Mouse (Mus musculus) embryonic facial prominence, embryonic 14.5 days (tissue): ENCODE data around the gene Rnf224. TPM values are rescaled to one million over a fixed set of nuclear protein-coding genes. Genes with fewer than 3 reads are reported as not detected.

ENCODE experiments used
- ATAC-seq: fragments of 200-750 bp; cut with Nextera tagmentation; 2 replicates; pipeline ENCODE4 v1.8.0; 2017; ENCODE audit warnings: low read depth, moderate number of reproducible peaks, moderate TSS enrichment
- DNase-seq: peaks from one replicate; pipeline ENCODE4 v3.0.0-alpha.2; 2015; ENCODE audit warnings: low spot score
- H3K27ac ChIP-seq: fragments of 300-500 bp; sonication (generic); replicated peaks from 2 replicates; pipeline ENCODE4 v1.5.1; 2014; ENCODE audit warnings: low read depth, mild to moderate bottlenecking, low read length, moderate library complexity
- H3K27me3 ChIP-seq: fragments of 300-500 bp; sonication (generic); replicated peaks from 2 replicates; pipeline ENCODE4 v1.6.1; 2014; ENCODE audit warnings: low read length; ENCODE audit not compliant: control insufficient read depth, insufficient read depth
- H3K36me3 ChIP-seq: fragments of 300-500 bp; sonication (generic); 2 replicates; pipeline ENCODE4 v1.6.1; 2014; ENCODE audit warnings: low read length, mixed read lengths; ENCODE audit not compliant: control insufficient read depth, insufficient read depth
- H3K4me1 ChIP-seq: fragments of 300-500 bp; sonication (generic); 2 replicates; pipeline ENCODE4 v1.6.1; 2014; ENCODE audit warnings: antibody characterized with exemption, low read length; ENCODE audit not compliant: control insufficient read depth, insufficient read depth
- H3K4me2 ChIP-seq: fragments of 300-500 bp; sonication (generic); 2 replicates; pipeline ENCODE4 v1.6.1; 2014; ENCODE audit warnings: low read depth, mild to moderate bottlenecking, low read length, moderate library complexity, mixed read lengths
- H3K4me3 ChIP-seq: fragments of 300-500 bp; sonication (generic); 2 replicates; pipeline ENCODE4 v1.5.1; 2014; ENCODE audit warnings: low read depth, mild to moderate bottlenecking, low read length
- H3K9ac ChIP-seq: fragments of 300-500 bp; sonication (generic); 2 replicates; pipeline ENCODE4 v1.6.1; 2014; ENCODE audit warnings: low read depth, mild to moderate bottlenecking, low read length, moderate library complexity, mixed read lengths
- H3K9me3 ChIP-seq: fragments of 300-500 bp; sonication (generic); 2 replicates; pipeline ENCODE4 v1.6.1; 2016; ENCODE audit warnings: low read length; ENCODE audit not compliant: control insufficient read depth
- WGBS: fragments of 180-500 bp; shearing (Covaris S2); extraction: QIAGEN DNeasy Blood & Tissue Kit; methylation state at CpG from one replicate; pipeline ENCODE4 v1.1.7; 2014; 5-methylcytosine and 5-hydroxymethylcytosine counted together
- polyA plus RNA-seq: library from polyadenylated mRNA; unstranded; fragments of >200 nt; fragmentation: Nextera tagmentation; extraction: Ambion mirVana; gene quantifications from 2 replicates; pipeline ENCODE4 v1.2.1, GENCODE M21; 2014

The Rnf224 gene
- polyA plus RNA-seq, 1 experiment from 2014 or later = not detected

GRCm38 (mm10) chr2:25217666-25218065 lies 18.9 kb downstream of the Rnf224 start:
- Histone ChIP-seq H3K27me3 (no peaks in the 10 kb centered on the region), H3K4me1 (no peaks in the 10 kb centered on the region), H3K4me3 (no peak overlapping the region), H3K9me3 (no peaks in the 10 kb centered on the region), H3K4me2 (no peak overlapping the region), H3K27ac (no peak overlapping the region), H3K36me3 (peaks cover 10% of the 10 kb centered on the region), H3K9ac (no peak overlapping the region)
- WGBS = 51% methylated on average over 2 of the region's 2 CpGs
- no peak for DNase-seq
- ATAC-seq = no peak

DNA sequence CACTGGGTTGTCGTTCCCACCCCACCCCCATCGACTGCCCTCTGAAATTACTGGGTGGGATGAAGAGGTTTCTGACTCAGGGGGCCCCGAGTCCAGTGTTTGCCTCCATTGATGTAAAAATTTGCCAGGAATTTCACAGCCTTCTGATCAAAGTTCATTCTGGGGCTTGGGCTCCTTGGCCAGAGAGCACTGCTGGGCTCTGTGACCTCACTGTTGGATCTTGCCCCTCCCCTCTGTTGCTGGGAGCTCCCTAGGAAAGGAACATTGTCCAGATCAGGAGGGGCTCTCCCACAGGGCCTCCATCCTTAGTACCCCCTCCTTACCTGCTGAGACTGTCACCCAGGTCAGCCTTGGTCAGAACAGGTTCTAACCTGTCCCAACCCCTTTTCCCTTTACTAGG lies 22.1 kb downstream of the Rnf224 start, which contains the start of gene Stpg3:
TSS of gene Stpg3 (minus strand) at position 194 of the 400 bp plus-strand sequence.
- DNase-seq = no peak
- no peak for ATAC-seq
- H3K27me3 ChIP-seq = no peaks in the 10 kb centered on the region
- no peak within 1 kb of the TSS for H3K4me3 ChIP-seq
- no peak within 1 kb of the TSS for H3K4me2 ChIP-seq
- no peak within 1 kb of the TSS for H3K27ac ChIP-seq
- no peaks in the 10 kb centered on the region for H3K9me3 ChIP-seq
- H3K4me1 ChIP-seq = peaks cover 11% of the 10 kb centered on the region
- WGBS = 68% methylated on average over 3 of the region's 3 CpGs
- no peaks in the 10 kb centered on the region for H3K36me3 ChIP-seq
- H3K9ac ChIP-seq = no peak within 1 kb of the TSS

- no peak for ATAC-seq
- Histone ChIP-seq H3K4me2 (no peak overlapping the region), H3K4me3 (no peak overlapping the region), H3K9ac (no peak overlapping the region), H3K36me3 (peaks cover 8% of the 10 kb centered on the region; the same call in 1 of the 2 replicates), H3K9me3 (no peaks in the 10 kb centered on the region), H3K27ac (no peak overlapping the region), H3K27me3 (no peaks in the 10 kb centered on the region), H3K4me1 (peaks cover 11% of the 10 kb centered on the region)
- WGBS = 71% methylated on average over 17 of the region's 23 CpGs
- DNase-seq = no peak
Observed at GRCm38 (mm10) chr2:25213266-25213865, 23.2 kb downstream of the Rnf224 start.

DNA sequence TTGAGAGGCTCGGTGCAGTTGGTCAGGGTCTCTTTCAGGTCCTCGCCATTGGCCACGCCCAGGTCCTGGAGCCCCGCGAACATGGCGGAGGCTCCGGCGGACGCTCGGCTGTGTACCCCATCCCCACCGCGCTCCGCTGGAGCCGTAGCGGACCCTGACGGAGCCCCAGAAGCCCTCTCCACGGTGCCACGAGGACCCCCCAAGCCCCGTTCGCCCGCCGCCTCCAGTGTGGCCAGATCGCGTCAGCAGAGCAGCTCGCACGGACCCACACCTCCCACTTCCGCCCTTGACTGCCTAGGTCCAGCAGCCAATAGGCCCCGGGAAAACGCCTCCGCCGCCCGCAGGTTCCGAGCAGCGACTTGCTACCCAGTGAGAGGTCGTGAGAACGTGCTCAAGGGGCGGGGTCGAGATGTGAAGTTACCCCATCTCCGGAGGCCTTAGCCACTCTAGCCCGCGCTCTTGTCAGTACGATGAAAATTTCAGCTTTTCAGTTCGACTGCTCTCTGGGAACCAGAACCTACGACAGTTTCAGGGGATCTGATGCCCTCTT lies 25.4 kb downstream of the Rnf224 start, which contains the start of gene Nelfb:
TSS of gene Nelfb (minus strand) at position 369 of the 550 bp plus-strand sequence.
- Histone ChIP-seq H3K36me3 (peaks cover 26% of the 10 kb centered on the region), H3K27ac (peak within 1 kb of the TSS; percentile 91), H3K9me3 (no peaks in the 10 kb centered on the region), H3K27me3 (no peaks in the 10 kb centered on the region), H3K4me2 (peak within 1 kb of the TSS; percentile 74), H3K4me1 (peaks cover 11% of the 10 kb centered on the region), H3K9ac (peak within 1 kb of the TSS; percentile 88), H3K4me3 (peak within 1 kb of the TSS; percentile 85)
- WGBS = 0% methylated on average over 25 of the region's 44 CpGs
- DNase-seq = peak; percentile 96
- ATAC-seq = peak; percentile 97

DNA sequence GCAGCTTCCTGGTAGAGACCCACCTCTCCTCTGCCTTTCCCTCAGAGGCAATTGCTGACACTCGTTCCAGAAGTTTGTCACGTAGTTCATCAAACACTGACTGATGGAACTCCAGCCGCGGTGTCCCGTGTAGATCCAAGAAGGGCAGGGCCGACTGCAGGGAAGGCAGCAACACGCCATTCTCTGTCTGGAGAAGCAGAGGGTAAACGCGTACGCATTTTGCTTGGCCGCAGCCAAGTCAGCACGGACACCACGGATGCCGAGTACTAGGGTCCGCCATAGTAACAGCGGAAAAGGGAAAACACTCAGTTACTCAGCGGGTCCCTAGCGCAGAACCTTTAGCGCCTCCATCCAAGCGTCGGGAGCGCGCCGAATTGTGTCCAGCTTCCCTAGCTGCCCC lies 25.9 kb downstream of the Rnf224 start:
- no peak for DNase-seq
- Histone ChIP-seq H3K36me3 (peaks cover 31% of the 10 kb centered on the region), H3K4me3 (peak overlapping the region; percentile 85), H3K9me3 (no peaks in the 10 kb centered on the region), H3K9ac (peak overlapping the region; percentile 88), H3K4me1 (peaks cover 11% of the 10 kb centered on the region), H3K4me2 (peak overlapping the region; percentile 74), H3K27me3 (no peaks in the 10 kb centered on the region), H3K27ac (peak overlapping the region; percentile 91)
- WGBS = under 1% methylated on average over 22 of the region's 24 CpGs
- no peak for ATAC-seq

GRCm38 (mm10) chr2:25207593-25207992 lies 29.0 kb downstream of the Rnf224 start:
- Histone ChIP-seq H3K9ac (no peak overlapping the region), H3K27ac (no peak overlapping the region), H3K4me3 (no peak overlapping the region), H3K36me3 (peaks cover 62% of the 10 kb centered on the region), H3K4me2 (no peak overlapping the region), H3K27me3 (no peaks in the 10 kb centered on the region), H3K4me1 (peaks cover 11% of the 10 kb centered on the region), H3K9me3 (no peaks in the 10 kb centered on the region)
- ATAC-seq = no peak
- no peak for DNase-seq
- WGBS = 72% methylated on average over 1 of the region's 1 CpGs

DNA sequence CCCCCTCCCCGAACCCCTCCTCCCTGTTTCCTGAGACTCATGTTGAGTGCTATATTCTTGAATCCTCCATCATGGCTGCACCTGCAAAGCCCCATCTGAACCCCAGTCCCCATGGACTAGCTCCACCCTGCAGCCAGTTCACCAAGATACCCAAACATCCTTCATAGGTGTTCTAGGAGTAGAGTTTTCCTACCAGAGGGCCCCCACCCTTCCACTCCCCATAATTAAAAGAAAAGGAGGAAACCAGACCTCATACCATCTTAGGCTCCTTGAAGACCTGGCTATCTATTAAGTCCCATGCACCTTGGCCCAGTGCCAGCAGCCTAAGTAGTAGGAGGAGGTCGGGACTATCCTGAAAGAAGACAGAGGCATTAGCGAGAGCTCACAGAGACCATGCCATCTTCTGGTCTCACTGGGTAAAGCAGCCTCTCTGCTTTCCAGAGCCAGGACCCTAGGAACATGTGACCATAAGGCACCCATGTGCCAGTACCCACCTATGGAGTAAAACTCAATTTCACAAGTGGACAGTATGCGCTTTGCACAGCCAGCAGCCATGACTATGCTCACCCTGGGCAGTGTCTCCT lies 32.9 kb downstream of the Rnf224 start:
- peaks cover 95% of the 10 kb centered on the region for H3K36me3 ChIP-seq
- no peak for DNase-seq

DNA sequence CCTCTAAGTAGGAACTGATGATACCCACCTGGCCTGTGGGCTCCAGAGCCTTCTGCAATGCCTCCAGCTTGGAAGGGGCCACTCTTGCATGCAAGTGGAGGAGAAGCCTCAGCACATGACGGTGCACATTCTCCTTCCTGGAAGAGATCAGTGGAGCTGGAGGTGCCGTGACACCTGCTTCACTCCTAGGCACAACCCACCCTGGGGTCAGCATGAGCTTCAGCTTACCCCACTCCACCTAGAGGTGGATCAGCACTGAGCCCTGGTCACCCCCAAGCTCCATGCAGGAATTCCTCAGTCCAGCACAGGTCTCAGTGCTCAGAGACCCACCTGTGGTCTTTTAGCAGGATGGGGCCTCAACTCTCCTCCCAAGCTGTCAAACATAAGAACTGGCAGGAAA lies 36.0 kb downstream of the Rnf224 start:
- H3K27me3 ChIP-seq = peaks cover 14% of the 10 kb centered on the region
- DNase-seq (no peak), ATAC-seq (no peak)
- no peak overlapping the region for H3K4me3 ChIP-seq
- H3K4me2 ChIP-seq = no peak overlapping the region
- no peaks in the 10 kb centered on the region for H3K9me3 ChIP-seq
- no peak overlapping the region for H3K9ac ChIP-seq
- H3K36me3 ChIP-seq = peaks cover 76% of the 10 kb centered on the region
- no peak overlapping the region for H3K27ac ChIP-seq
- 100% methylated on average over 2 of the region's 2 CpGs for WGBS
- H3K4me1 ChIP-seq = no peaks in the 10 kb centered on the region

More for the DNA sequence above, 32.9 kb downstream of the Rnf224 start:
- no peak overlapping the region for H3K4me3 ChIP-seq
- 63% methylated on average over 4 of the region's 4 CpGs for WGBS
- no peak overlapping the region for H3K4me2 ChIP-seq
- H3K9ac ChIP-seq = no peak overlapping the region
- no peaks in the 10 kb centered on the region for H3K4me1 ChIP-seq
- no peak overlapping the region for H3K27ac ChIP-seq
- no peaks in the 10 kb centered on the region for H3K27me3 ChIP-seq
- ATAC-seq = no peak
- no peaks in the 10 kb centered on the region for H3K9me3 ChIP-seq
